Mouse (Mus musculus): Measurements from ENCODE around the gene B2m.

DNA sequence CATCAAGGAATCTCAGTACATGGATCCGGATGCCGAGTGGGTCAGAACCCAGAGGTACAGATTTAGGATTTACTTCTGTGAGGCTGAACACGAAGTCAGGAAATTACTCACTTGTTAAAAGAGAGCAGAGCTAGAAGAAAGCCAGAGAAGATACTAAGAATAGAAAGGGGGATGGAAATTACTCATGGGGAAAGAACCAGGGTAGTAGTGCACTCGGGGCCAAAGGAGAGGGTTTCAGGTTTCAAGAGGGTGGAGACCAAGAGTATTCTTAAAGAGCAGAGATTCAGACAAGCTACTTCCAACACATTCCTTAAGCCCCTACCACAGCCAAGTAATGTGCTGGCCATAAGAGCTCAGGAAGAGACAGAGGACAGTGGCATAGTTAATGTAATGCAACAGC, 14.1 kb downstream of the B2m start:
- no peak for TF ChIP-seq POLR2A (IDR thresholded peaks at IDR 0.05; ENCODE audit: insufficient read depth, low read length)
- TF ChIP-seq CTCF (IDR thresholded peaks at IDR 0.05; ENCODE audit: low read depth, low read length) = no peak

All from ES-Bruce4 (cell line).